Mouse (Mus musculus): ENCODE measurements at regions not wholly inside any gene's neighbourhood (a gene's known extent, or its start where the extent isn't known, plus 50 kb on each side); places are given as distances from the start of the nearest gene placed in this dataset.

- TF ChIP-seq CTCF (IDR thresholded peaks at IDR 0.05; ENCODE audit: insufficient read depth, low read length), result no peak
- no peak for TF ChIP-seq POLR2A (IDR thresholded peaks at IDR 0.05; ENCODE audit: borderline replicate concordance, extremely low read depth, low read depth, low read length)
Observed at GRCm38 (mm10) chr15:93948902-93949301, 353.2 kb upstream of the Prickle1 start.

Measured in lung, adult 2 months (tissue).